Mouse (Mus musculus) kidney, postnatal 4 days (tissue): ENCODE measurements around the gene Gm20509.
"Not testable (repeated sequence)": the region's sequence is repeated elsewhere in the genome, so short reads cannot be mapped to it uniquely, and the experiment has no call there.

Experiments used
- DNase-seq, 2 experiments: peaks; one replicate each; pipeline ENCODE4 v3.0.0; 2021; ENCODE audit warnings: mixed read lengths in 2 of 2

Gm20509 gene

DNA sequence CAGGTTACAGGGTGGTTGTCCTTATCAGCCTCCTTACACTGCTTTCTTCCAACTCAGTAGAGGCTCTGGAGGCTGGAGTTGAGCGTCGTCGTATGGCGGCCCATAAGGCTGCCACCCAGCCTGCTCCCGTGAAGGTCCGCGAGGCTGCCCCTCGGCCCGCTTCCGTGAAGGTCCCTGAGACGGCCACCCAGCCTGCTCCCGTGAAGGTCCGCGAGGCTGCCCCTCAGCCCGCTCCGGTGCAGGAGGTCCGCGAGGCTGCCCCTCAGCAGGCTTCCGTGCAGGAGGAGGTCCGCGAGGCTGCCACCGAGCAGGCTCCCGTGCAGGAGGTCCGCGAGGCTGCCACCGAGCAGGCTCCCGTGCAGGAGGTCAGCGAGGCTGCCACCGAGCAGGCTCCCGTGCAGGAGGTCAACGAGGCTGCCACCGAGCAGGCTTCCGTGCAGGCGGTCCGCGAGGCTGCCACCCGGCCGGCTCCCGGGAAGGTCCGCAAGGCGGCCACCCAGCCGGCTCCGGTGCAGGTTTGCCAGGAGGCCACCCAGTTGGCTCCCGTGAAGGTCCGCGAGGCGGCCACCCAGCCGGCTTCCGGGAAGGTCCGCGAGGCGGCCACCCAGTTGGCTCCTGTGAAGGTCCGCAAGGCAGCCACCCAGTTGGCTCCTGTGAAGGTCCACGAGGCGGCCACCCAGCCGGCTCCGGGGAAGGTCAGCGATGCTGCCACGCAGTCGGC, 1.0 kb downstream of the Gm20509 start:
- peak; percentile 59 to 70 for DNase-seq

- no peak for DNase-seq
Measured at GRCm38 (mm10) chr9:73103880-73104198, 1.6 kb downstream of the Gm20509 start.

DNA sequence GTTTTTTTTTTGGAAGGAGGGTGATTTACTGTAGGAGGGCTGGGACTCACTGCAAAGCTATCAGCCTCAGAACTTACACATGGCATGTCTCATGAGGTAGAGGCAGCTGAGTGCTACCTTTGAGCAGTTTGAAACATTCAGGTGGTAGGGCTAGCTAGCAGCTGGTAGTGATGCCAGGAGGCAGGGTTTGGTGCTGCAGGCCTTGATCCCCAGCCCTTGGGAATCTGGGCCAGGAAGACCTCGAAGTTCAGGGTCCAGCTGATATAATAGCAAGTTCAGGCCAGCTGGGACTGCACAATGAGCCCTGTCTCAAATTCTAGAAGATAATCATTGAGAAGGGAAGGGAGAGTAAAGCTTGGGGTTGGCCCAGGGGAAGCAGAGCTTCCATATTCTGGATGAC, 2.9 kb downstream of the Gm20509 start:
- DNase-seq: no peak

DNA sequence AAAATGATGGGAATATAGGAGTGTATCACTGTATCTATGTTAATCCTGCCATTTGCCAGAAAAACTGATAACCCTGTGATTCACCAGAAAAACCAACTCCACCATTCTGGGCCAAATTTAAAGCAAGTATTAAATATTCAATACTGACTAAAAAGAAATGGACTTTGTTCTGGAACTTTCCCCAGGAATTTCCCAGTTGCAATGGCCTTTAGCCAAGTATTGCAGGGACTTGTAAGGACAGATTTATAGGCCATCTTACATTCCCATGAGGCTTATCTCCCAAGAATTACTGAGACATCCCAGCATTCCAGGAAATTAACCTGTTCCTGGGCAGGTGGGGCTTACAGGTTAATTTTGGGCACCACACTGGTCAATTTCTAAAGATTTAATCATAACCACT, 3.5 kb downstream of the Gm20509 start:
- no peak for DNase-seq

DNA sequence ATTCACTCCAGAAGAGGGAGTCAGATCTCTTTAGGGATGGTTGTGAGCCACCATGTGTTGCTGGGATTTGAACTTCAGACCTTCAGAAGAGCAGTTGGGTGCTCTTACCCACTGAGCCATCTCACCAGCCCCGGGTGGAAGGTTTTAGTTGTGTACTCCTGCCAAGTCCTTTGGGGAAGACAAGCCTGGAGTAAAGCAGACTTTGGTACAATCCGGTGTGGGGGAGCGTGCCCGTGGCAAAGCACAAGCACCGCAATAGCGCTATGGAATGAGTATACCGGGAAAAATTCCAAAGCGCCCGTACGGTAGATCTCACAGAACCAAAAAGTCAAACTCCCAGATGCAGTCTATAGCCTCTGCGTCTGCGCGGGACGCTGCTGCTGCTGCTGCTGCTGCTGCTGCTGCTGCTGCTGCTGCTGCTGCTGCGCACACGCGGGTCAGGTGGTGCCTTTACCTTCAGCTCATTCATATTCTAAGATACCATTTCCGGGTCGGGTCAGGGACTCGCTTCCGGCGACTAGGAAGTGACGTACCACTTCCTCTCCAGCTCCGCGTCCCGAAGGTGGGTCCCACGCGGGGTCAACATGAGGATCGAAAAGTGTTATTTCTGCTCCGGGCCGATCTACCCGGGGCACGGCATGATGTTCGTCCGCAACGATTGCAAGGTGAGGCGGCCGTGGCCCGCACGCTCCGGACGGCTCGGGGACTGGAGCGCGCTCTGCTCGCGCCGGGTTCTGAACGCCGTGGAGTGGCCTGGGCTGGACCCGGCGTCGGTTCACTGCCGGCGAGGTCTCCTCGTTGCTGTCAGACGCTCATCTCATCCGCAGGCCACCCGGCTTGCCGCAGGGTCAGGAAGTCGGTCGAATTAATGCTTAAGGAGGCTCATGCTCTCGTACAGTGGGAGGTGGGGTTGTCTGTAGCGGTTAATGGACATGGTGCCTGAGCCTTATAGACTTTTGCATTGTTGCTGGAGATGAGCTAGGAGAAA, 10.9 kb downstream of the Gm20509 start, which contains the start of gene Rsl24d1:
TSS of gene Rsl24d1 (plus strand) at position 508 of the 988 bp plus-strand sequence.
- DNase-seq: peak; percentile 84 to 91

- DNase-seq: not testable (repeated sequence)
Measured at GRCm38 (mm10) chr9:73116704-73117103, 14.4 kb downstream of the Gm20509 start.

GRCm38 (mm10) chr9:73118012-73118411, 15.7 kb downstream of the Gm20509 start:
- DNase-seq: no peak

DNA sequence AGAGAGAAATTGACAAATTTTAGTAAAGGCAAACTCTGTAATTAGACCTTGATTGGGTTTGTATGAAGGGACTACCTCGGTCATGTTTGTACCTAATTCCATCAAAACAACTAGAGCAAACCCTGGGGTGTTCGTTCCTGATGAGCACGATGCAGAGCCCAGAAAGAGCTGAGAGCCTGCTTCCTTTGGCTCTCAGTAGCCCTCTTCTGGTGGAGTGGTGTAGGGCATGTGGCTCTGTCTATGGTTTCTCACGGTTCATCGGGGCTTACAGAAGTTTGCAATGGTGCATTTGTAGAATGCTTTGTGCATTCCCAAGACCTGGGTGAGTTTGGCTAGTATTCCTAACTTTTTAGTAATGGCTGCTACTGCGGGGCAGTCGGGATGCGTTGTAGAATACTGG, 19.5 kb downstream of the Gm20509 start:
- DNase-seq: peak; percentile 54 to 56

GRCm38 (mm10) chr9:73125043-73125570, 22.8 kb downstream of the Gm20509 start:
- no peak for DNase-seq

GRCm38 (mm10) chr9:73127457-73127856, 25.2 kb downstream of the Gm20509 start:
- no peak for DNase-seq

GRCm38 (mm10) chr9:73129875-73130274, 27.6 kb downstream of the Gm20509 start:
- peak in 1 of 2 experiments; percentile 6 for DNase-seq

GRCm38 (mm10) chr9:73130529-73130928, 28.3 kb downstream of the Gm20509 start:
- no peak for DNase-seq

- no peak for DNase-seq
Measured at GRCm38 (mm10) chr9:73137341-73137886, 35.1 kb downstream of the Gm20509 start.

GRCm38 (mm10) chr9:73154347-73154746, 52.1 kb downstream of the Gm20509 start:
- peak in 1 of 2 experiments; percentile 16 for DNase-seq

DNA sequence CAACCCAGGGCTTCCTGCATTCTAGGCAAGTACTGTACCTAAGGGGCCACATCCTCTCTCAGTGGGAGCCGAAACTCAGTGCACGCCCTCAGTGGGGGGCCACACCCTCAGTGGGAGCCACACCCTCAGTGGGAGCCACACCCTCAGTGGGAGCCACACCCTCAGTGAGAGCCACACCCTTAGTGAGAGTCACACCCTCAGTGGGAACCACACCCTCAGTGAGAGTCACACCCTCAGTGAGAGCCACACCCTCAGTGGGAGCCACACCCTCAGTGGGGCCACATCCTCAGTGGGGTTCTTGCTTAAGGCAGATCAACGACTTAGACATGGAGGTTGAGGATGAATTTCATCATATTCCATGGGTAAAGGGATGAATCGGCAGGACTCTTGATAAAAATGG, 55.7 kb downstream of the Gm20509 start:
- DNase-seq: no peak

DNA sequence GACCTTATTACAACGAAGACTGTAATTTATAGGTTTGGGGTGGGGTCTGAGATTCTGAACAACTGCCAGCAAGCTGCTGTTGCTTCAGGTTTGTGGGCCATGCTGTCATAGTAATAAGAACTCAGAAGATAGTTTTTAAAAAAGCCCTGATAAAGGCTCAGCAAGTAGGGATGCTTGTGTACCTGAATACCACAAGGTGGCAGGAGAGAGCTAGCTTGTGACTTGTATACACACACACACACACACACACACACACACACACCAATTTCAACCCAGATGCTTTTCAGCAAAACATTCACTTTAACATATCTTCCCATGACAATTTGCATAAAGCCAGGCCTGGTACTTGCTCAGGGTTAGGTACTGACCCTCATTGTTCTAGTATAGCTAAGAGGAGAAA, 57.0 kb downstream of the Gm20509 start:
- DNase-seq: peak; percentile 16 to 27

DNA sequence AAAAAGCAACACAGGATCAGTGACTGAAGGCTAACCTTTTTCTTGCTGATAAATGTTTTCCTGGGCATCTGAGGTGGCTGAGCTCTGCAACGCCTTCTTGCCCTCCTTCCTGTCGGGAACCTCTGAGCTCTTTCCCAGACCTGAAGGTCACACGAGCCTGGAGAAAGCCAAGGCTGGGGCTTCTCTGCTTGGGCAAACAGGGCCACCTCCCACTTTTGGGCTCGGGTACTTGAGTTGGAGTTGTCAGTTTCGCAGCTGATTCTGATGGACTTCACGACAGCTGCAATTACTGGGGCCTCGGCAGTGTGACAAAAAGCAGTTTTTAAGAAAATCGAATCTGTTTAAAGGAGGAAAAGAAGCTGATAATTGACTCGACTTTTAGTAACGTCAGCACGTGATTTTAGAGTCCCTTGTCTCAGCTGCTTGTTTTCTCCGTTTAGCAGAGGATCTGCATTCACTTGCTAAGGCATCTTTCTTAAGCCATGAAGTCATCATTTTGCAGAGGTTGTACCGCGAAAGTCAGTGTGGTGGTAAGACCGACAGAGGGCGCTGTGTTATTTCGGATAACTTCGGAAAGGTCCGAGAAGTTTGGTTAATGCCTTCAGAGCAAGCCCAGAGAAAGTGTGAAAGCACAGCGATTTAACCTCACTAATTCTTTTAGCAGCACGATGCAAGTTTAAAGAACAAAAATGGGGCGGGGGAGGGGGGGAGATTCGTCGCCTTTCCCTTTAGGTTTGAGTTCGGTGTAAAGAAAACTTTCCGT, 60.5 kb downstream of the Gm20509 start:
- peak; percentile 87 for DNase-seq

GRCm38 (mm10) chr9:73165631-73166030, 63.4 kb downstream of the Gm20509 start:
- DNase-seq: no peak
